Mouse (Mus musculus): ENCODE results near the gene Ide.
A peak's percentile ranks its signal among the peaks of the same experiment; 100 is the strongest.
"Not testable (repeated sequence)": the region's sequence is repeated elsewhere in the genome, so short reads cannot be mapped to it uniquely, and the experiment has no call there.

Gene Ide

DNA sequence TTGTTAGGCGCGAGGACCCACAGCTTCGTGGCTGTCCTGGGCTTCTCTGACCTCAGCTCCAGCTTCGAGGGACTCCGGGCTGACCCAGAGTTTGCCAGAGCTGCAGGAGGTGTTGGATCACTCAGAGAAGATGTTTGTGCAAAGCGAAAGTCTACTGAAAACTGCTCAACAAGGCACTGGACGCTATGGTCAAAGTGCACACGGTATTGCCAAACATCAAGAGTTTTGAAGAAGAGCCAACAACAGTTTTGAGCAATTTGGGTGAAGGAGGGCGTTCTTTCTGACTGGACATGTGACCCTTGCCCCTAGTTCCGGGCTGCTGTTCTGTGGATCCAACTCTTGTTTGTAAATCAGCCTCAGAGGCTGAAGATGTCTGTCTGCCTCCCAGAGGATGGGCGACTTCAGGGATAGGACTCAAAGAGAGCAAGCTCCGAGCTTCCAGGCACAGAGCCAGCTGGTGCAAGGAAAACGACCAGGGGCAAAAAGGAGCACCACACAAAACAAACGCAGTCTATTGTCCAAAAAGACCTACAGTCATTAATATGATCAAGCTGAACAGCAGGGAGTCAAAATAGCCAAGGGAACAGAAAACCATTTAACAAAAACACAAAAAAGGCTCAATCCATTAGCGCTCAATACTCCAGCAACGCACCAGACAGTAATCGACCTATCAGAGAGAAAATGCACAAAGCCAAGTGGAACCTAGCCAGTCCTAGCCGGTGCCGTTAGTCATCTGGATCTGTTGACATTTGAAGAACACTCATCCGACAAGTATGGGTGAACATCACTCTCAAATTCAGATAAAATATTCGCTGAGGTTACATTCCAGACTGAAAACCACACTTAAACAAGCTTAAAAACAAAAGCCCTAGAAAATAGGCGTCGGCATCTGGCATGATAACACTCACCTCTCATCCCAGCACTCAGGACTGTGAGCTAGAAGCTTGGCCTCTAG lies 73.4 kb downstream of the Ide start:
- DNase-seq: no peak

DNA sequence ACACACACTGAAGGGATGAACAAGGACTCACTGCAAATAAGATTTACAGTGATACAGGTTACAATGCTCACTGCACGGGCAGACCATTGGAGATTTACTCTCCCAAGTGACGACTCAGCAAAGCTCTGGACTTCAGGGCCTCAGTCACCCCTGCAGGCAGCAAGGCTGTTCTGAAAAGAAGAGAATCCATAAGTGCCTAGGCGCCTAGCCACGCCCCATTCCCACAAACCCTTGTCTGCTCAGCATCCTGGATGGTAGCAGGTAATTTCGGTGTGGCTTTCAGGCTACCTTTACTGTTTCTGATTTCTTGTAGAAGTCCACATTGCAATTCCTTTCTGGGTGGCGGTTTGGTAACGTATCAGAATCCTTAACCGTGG lies 74.1 kb downstream of the Ide start:
- DNase-seq: no peak

DNA sequence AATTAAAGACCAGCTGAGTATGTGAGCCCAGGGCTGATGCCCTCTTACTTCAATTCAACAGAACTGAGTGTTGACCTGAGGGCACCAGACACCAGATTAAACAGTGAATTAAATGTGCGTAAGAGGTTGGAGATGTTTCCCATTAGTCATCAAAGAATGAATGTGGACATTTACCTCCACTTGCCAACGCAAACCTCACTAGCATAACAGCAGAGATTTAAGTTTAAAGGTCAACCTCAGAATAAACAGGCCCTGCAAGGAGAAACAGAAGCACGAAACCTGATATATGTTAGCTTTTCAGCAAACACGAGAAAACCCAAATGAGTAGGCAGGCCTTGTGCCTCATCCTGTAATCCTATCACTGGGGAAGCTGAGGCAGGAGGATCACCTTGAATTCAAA lies 75.3 kb downstream of the Ide start:
- no peak for DNase-seq

GRCm38 (mm10) chr19:37255321-37255720 lies 82.3 kb downstream of the Ide start:
- no peak for DNase-seq

GRCm38 (mm10) chr19:37252104-37252503 lies 85.5 kb downstream of the Ide start:
- no peak for DNase-seq

DNA sequence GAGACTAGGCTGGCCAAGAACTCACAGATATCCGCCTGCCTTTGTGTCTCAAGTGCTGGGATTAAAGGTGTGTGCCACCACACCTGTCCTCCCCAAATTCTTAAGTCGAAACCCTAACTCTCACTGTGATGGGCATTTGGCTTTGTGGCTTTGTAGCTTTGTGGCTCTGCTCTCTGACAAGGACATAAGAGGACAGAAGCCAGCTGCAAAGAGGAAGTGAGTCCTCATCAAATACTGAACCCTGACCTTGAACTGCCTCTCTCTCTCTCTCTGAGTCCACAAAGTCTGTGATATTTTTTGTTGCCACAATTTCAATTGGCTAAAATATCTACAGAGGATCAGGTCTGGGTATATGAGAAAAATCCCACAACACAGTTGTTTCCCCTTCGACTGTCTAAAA lies 89.5 kb downstream of the Ide start:
- no peak for DNase-seq

DNA sequence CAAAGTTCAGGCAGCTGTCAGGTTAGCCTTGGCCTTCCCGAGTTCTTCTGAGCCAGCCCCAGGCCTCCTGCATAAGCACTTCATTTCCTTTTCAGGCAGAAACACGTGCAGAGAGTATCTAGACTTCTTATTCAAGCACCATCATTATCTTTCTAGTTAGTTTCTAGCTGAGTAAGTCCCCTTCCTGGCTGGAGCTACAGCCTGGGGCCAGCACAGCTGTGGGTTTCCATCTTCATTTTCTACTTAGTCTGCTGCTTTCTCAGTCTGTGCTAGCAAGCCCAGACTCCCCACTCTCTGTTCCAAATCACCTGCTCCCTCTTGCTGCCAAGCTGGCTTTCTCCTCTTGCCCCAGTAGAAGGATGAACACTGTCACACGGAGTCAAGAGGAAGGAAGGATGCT lies 90.8 kb downstream of the Ide start:
- DNase-seq: no peak

- DNase-seq: no peak
These were observed 94.9 kb downstream of the Ide start for GRCm38 (mm10) chr19:37242707-37243106.

DNA sequence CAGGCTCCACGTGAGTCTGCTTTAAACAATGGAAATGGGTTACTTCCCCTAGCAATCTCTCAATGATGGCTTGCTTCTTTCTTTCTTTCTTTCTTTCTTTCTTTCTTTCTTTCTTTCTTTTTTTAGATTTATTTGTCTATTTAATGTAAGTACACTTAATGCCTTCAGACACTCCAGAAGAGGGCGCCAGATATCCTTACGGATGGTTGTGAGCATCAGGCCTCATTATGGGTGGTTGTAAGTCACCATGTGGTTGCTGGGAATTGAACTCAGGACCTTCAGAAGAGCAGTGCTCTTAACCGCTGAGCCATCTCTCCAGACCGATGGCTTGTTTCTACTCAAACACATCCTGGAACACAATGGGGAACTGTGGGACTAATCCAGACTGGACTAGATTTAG lies 96.5 kb downstream of the Ide start:
- no peak for DNase-seq

DNA sequence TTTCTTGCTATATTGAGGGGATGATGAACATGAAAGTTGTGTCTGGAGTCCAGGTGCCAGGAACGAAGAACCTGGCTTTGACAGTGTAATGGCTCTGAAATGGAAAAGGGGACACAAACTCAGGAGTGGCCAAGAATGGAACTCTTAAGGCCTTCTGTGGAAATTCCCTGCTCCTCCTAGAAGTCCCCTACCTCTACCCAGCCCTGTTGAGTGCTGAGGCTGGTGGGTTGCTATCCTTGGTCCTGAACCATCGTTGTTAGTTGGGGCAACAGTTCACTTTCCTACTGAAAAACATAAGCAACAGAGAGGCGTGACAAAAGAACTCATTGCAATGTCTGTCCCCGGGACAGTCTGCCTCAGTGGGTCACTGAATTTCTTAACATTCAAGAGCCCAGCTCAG lies 98.6 kb downstream of the Ide start:
- peak in 1 of 2 experiments; percentile 10 for DNase-seq

GRCm38 (mm10) chr19:37238651-37239050 lies 99.0 kb downstream of the Ide start:
- no peak for DNase-seq

GRCm38 (mm10) chr19:37237712-37238437 lies 99.8 kb downstream of the Ide start:
- DNase-seq: no peak

- DNase-seq: no peak
These were observed 100.3 kb downstream of the Ide start for GRCm38 (mm10) chr19:37237306-37237705.

DNA sequence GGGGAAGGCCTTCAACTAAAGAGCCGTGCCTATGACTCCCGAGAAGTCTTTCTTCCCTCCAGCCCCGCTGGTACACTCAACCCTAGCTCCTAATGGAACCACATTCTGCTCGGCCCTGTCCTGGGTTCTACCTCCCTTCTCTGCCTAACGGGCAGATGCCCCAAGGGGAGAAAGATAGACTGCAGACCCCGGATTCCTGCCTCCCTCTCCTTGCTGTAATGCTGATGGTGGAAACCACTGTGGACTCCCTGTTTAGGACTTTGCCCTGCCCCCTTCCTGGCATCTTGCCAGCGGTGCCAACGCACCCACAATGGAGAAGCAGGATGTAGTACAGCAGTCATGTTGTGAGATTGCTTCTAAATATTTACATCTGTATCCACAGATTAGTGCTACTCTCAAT lies 101.8 kb downstream of the Ide start:
- no peak for DNase-seq

DNA sequence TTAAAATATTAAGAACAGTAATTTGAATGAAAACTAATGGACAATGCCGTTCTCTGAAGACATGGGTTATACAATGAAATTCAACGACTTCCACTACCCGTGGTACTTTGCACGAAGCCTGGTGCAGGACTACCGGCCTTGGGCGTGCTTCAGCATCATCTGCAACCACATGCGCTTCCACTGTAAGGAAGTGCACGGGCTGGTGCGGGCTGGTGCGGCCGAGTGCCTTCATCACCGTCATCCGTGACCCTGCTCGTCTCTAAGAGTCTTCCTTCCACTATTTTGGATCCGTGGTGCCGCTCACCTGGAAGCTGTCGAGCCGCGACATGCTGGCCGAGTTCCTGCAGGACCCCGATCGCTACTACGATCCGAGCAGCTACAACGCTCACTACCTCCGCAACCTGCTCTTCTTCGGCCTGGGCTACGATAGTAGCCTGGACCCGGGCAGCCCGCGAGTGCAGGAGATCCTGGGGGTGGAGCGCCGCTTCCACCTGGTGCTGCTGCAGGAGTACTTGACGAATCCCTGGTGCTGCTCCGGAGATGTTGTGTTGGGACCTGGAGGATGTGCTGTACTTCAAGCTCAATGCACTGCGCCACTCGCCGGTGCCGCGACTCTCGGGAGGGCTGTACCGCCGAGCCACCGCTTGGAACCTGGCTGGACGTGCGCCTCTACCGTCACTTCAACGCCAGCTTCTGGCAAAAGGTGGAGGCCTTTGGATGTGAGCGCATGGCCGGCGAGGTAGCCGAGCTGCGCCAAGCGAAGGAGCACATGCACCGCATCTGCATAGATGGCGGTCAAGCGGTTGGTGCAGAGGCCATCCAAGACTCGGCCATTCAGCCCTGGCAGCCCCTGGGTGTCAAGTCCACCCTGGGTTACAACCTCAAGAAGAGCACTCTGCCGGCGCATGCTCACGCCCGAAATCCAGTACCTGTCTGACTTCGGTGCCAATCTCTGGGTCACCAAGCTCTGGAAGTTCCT lies 103.8 kb downstream of the Ide start:
- DNase-seq: peak; percentile 26 to 35

DNA sequence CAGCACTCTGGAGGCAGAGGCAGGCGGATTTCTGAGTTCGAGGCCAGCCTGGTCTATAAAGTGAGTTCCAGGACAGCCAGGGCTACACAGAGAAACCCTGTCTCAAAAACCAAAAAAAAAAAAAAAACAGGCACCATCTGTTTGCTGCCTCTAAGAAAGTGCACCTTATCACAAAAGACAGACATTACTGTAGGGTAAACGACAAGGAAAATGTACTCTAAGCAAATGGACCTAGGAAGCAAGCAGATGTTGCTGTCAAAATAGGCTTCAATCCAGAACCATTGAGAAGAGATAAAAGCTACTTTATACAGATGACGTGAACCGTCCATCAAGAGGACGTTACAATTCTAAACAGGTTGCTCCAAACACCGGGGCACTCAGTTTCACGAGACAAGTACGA lies 105.1 kb downstream of the Ide start:
- not testable (repeated sequence) for DNase-seq

GRCm38 (mm10) chr19:37225197-37225862 lies 112.3 kb downstream of the Ide start:
- DNase-seq: no peak

All from B cell, adult 2 months (primary cell).